Mouse (Mus musculus) CD8-positive naive resting alpha-beta T cell, adult 2 months (primary cell): Measurements from ENCODE around the gene Btg3.
A peak's percentile ranks its signal among the peaks of the same experiment; 100 is the strongest.

Experiments
- DNase-seq, 2 experiments: peaks; one replicate each; pipeline ENCODE4 v3.0.0; 2022; ENCODE audit warnings: low read depth in 2 of 2, low spot score in 2 of 2

Btg3 gene

DNA sequence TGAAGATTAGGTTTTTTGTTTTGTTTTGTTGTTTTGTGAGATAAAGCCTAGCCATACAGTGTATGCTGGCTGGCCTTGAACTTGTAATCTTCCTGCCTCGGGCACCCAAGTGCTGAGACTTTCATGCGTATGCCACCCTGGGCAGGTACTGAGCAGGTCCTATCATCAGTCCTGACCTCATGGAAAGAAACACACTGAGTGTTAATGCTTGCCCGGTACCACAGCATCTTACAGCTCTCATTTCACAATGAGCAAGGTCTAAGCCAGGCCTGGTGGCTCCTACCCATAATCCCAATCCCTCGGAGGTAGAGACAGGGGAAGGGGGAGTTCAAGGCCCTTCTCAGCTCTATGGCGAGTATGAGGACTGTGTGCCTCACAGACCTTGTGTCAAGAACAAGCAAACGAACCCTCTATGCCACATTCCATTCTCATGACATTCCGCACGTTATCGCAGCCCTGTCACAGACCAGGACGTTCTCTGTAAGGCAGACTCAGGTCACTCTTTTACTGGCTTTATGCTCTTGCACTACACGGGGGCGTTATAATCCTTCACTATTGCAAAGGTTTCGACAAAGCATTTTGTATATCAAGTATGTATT is 29.6 kb downstream of the Btg3 start:
- DNase-seq: no peak

DNA sequence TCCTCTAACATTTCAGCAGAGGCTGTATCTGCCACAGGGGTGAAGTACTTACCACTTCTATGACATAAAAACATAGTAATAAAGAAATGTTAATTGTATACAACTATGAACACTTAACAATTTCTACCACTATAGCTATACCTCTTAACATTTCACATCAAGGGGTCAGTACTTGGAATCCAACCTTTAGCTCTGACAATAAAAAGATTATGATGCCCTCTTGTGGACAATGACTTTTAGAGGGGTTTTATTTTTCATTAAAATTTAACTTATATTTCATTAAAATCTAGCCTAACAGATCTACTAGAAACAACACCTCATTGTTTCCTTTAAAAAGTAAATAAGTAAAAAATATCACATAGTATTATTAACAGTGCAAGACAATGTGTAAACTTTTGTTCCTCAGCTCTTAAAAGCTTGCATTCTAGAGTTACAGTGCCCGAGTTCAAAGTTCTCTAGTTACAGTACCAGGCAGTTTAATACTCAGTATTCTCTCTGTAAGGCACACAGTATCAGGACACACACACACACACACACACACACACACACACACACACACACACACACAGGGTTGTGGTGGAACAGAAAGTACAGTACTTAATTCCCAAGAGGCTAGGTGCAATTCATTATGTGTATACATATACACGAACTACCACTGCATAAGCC is 30.2 kb downstream of the Btg3 start:
- no peak for DNase-seq

DNA sequence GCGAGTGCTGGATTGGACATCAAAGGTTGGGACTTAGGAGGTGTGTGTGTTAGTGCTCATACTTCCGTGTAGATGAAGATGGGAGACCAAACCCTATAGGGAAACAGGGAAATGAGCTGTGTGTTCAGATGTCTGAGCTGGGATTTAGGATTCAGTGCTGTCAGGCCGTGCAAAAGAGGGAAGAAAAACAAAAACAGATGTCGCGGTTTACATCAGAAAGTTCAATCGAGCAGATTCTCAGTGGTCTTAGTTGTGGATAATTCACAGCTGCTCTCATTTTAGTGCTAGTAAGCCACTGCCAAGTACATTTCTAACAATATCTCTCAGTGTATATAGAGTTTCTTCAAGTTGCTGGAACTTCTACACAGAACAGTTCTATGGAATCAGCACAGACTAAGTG is 33.2 kb downstream of the Btg3 start:
- no peak for DNase-seq

- DNase-seq: no peak
These were observed 34.2 kb downstream of the Btg3 start for GRCm38 (mm10) chr16:78342767-78343166.

GRCm38 (mm10) chr16:78341356-78341755 is 35.6 kb downstream of the Btg3 start:
- DNase-seq: no peak

DNA sequence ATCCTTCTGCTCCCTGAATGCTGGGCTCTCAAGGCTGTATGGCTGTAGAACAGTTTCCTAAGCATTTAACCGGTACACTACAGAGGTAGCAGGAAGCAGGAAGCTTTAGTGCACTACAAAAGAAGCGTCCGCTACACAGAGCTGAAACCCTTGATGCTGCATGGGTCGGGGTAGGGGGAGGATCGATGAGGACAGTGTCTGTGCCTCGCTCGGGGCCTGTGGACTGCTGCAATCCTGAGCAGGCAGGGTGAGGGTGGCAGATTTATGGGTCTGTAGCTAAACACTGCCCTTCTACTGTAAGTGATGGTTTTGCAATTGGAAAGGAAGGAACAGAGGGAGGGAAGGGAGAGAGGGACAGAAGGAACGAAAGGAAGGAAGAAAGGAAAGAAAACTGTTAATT is 39.8 kb downstream of the Btg3 start:
- no peak for DNase-seq

DNA sequence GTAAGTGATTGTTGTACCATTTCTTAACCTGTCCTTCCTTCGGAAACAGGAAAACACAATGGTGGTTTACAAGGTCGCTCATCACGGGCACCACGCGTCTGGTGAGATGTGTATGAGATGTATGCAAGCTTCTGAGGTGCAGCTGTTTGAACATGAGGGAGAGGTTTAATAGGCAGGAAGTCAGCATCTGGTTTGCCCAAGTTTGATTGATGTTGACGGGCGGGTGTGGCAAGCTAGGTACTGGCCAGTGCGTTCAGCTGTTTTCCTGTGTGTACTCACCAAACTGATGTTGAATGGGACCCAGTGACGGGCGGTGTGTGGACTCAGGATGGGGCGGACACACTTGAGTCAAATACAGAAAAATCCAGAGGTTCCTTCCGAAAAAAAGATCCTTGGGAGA is 49.0 kb downstream of the Btg3 start:
- no peak for DNase-seq

DNA sequence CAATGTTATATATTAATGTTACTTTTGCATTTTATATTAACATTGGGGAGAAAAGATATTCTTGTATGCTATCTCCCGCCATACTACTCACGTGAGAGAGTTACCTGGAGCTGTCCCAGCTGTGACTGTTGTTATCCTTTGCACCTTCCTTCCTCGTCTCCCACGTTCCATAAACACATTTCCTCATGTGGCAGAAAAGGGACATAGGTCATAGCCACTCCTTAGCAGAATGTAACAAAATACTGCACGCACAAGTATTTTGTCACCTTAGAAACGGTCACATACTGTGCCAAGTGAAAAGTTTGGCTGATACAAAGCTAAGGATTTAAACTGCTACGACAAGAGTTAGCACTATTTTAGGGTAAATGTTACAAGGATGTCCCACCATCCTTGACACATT is 49.4 kb downstream of the Btg3 start:
- DNase-seq: no peak

DNA sequence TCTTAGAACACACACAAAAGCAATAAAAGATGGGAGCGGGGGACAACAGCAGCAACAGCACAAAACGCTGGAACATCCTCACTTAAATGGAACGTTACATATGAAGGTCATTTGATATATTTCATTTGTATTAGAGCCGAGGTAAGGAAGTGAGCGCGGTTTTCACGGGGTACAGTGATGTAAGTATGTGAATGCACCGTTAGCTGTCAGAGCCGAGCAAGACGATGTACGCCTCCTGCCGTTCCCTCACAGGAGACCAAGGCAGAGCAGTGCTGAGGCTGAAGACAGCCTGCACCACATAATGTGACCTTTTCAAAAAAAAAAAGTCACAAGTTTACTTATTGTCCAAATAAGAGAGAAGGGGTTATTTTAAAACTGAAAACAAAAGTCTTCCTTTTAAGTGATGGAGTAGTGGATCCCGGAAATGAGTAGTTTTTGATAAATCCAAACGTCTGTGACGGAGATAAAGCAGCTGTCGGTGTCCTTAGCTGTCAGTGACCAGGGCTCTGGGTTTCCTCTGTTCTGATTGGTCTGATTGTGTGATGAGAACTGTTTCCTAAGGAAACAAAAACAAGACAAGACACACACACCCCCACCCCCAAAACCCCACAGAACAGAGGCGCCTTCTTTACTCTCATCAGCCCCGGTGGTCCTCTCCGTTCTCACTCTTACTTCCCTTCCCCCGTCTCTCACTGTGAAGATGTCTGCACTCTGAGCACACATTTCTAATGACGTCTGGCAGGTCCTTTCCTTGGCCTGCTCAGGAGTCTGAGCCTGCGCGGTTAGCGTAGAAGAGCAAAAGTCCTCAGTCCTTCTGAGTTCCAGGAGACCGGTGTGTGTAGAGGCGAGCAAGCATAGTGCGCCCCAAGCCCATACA is 50.8 kb downstream of the Btg3 start:
- no peak for DNase-seq

DNA sequence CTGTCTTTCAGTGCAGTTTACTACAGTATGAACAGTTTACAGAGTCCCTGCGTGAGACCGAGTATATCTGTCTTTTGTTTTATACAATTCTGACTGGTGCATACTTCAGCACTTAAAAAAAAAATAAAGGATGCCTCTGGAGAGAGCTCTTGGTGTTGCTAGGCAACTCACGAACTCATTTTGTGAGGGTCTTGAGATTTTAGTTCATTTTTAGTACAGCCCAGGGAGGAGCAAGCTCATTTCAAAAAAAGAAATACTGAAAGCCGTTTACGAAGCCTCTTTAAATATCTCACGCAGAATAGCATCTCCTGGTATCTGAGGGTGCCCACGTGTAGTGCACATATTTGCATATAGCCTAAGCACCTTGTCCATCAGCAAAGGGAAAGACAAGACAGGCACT is 54.9 kb downstream of the Btg3 start:
- no peak for DNase-seq

GRCm38 (mm10) chr16:78321559-78321958 is 55.4 kb downstream of the Btg3 start:
- no peak for DNase-seq

- DNase-seq: no peak
These were observed 57.3 kb downstream of the Btg3 start for GRCm38 (mm10) chr16:78319711-78320110.

DNA sequence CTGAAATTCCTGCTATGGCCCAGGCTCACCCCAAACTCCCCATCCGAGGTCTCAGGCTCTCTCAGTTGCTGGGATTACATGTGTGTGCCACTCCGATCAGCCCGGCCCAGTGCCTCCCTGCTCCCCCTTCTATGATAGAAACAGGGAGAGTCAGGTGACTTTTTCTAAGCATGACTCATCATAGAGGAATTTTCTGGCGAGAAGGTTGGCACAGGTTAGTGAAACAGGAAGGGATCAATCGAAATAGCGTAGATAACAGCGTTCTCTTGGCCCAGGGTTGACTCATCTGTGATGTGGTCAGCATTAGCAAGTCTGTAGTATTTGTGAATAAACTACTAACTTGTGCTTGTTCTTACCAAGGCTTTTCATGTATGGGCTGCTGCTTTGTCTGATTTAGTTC is 59.0 kb downstream of the Btg3 start:
- no peak for DNase-seq

GRCm38 (mm10) chr16:78316849-78317248 is 60.1 kb downstream of the Btg3 start:
- DNase-seq: peak; percentile 9 to 39

DNA sequence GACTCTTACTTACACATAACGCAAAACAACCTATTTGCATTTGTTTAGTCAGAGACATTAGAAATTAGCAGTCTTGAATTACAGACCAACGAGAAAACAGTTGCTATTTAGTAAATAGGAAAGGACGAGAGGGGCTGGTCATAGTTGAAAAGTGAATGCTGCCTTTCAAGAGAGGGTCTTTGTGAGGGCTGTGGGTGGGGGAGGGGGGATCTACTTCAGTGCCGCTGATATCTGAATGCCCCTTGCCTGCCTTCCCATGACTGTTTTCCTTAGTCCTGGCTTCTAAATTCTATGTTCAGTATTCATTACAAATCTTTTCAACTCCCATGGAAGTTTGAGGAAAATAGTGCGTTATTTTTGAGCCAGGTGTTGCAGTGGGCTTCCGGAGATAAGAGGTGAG is 63.0 kb downstream of the Btg3 start:
- DNase-seq: no peak

DNA sequence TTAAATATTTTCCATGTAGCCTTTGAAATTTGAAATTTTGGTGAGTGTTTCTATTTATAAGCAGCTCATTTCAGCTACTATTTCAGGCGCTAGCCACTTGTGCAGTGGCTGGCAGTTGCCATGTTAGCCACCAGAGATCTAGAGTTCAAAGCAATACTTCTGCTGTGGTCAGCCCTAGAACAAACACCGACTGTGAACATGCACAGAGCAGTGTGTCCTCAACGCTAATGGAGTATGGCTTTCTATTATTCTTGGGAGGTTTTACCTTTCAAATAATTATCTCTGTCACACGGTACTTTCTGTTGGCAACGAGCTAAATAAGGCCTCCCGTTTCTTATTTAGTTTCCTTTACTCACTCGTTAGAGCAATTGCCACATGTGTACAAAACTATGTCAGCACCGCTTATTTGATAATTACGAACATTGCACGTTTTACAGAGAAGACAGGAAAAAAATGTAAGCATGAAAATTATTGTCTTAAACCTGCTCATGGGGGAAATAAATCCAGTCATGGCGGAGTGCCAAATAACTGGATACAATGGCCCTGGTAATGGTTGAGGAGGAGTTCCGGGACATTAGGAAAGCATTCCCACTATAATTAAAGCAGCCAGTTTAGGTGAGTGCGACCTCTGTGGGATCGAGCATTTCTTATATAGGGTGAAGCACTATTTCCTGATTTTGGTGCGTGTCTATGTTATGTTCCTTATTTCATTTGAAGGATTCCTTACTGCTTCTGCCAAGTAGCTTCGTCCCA is 63.7 kb downstream of the Btg3 start:
- DNase-seq: no peak

DNA sequence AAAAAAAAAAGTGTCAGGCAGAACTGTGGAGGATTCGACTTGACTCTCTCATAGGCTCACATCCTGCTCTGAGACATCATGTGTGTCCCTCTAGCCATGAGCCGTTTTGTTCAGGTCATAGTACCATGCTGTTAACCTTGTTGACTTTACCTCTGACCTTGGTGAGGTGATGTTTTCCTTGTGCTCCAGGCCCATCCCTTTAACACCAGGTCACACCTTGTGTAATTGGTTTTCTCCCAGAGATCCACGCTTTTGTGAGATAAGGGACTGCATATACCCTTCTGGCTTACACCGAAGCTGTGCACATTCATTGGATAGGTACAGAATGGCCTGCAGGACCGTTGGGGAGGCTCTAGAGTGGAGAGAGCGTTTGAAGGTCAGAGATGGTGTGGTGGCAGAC is 67.7 kb downstream of the Btg3 start:
- DNase-seq: no peak

DNA sequence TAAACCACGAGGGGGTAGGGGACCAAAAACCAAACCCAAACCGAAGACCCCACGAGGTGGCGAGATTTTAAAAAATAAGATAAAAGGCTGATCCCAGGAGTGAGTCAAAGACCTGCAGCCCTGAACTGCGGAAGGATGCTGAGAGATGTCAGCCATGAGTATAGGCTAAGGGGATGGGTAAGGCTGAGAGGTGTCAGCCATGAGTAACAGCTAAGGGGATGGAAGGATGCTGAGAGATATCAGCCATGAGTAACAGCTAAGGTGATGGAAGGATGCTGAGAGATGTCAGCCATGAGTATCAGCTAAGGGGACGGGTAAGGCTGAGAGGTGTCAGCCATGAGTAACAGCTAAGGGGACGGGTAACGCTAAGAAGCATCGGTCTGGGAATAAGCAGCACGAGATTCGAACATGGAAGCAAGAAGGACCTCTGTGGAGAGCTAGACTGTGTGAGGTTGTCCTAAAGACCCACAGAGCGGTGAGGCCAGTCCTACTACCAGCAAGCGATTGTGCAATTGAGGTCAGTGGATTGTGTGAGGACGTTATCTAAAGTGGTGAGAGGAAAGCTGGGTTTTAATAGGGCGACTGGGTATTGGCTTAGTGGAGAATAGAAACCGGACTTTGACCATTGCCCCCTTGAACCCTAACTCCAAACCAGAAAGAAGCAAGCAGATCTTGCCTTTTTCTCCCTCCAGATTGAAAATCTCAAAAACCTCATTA is 69.4 kb downstream of the Btg3 start:
- no peak for DNase-seq

DNA sequence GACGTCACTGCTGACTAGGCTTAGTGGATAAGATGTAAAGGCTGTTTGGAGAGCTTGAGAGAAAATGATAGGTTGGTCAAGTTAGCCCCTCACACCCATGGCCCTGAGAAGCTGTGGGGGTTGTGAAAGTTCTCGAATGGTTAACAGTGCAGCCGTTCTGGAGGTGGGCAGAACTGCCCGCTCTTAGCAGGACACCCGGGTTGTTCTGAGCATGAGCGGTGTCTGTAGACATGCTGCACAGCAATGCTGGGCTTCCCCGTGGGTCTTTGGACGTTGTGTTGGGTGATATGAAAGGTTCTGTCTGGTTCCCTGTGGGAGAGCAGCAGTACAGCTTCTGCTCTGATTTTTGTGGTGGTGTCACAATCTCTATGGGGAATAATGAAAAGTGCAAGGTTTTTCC is 70.4 kb downstream of the Btg3 start:
- no peak for DNase-seq

GRCm38 (mm10) chr16:78305606-78306100 is 71.3 kb downstream of the Btg3 start:
- DNase-seq: no peak

DNA sequence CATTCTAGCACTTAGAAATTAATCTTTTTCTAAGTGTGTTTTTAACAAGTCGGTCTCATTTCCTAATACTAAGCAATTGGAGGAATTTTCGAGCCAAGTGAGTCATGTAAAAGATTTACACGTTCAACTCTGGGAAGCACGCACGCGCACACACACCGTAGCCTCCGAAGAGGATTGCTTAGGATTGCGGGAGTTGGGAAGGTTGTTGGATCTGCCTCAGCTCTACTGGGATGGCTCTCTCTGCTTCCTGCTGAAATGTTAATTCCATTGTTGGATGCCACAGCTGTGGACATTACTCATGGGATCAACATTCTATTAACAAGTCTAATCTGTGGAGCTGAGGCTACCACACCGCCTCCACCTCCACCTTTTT is 74.3 kb downstream of the Btg3 start:
- no peak for DNase-seq
